Mouse (Mus musculus): ENCODE measurements at regions not wholly inside any gene's neighbourhood (a gene's known extent, or its start where the extent isn't known, plus 50 kb on each side); places are given as distances from the start of the nearest gene placed in this dataset.
"Not testable (repeated sequence)": the region's sequence is repeated elsewhere in the genome, so short reads cannot be mapped to it uniquely, and the experiment has no call there.

DNA sequence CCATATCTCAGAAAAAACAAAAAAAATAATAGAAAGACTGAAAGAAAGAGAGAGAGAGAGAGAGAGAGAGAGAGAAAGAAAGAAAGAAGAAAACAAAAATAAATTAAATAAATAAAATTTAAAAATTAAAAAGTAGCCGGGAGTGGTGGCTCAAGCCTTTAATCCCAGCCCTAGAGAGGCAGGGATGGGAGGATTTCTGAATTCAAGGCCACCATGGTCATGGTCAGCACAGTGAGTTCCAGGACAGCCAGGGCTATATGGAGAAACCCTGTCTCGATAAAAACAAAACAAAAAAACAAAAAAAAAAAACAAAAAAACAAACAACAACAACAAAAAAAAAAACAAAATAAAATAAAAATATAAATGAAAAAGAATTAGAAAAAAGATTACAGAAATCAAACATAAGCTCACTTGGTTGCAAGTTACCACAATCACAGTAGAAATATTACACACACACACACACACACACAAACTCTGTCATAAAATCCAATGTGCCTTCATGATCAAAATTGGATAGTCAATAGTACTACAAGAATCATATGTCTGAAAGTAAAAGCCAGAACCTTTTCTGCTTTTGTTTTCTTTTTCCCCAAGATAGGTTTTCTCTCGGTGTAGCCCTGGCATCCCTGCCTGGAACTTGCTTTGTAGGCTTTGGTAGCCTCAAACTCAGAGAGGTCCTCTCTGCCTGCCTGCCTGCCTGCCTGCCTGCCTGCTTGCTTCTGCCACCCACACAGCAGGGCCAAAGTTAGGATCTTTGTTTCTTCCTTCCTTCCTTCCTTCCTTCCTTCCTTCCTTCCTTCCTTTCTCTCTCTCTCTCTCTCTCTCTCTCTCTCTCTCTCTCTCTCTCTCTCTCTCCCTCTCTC lies 476.1 kb upstream of the Olfr161 start:
- not testable (repeated sequence) for H3K9ac ChIP-seq; H3K4me2 ChIP-seq; H3K27ac ChIP-seq; H3K4me1 ChIP-seq (replicated peaks); H3K9me3 ChIP-seq; H3K4me3 ChIP-seq; H3K27me3 ChIP-seq; H3K36me3 ChIP-seq
- peak; percentile 95 for ATAC-seq (ENCODE audit: low FRiP score)
- 51% methylated on average over 3 of the region's 3 CpGs for WGBS

DNA sequence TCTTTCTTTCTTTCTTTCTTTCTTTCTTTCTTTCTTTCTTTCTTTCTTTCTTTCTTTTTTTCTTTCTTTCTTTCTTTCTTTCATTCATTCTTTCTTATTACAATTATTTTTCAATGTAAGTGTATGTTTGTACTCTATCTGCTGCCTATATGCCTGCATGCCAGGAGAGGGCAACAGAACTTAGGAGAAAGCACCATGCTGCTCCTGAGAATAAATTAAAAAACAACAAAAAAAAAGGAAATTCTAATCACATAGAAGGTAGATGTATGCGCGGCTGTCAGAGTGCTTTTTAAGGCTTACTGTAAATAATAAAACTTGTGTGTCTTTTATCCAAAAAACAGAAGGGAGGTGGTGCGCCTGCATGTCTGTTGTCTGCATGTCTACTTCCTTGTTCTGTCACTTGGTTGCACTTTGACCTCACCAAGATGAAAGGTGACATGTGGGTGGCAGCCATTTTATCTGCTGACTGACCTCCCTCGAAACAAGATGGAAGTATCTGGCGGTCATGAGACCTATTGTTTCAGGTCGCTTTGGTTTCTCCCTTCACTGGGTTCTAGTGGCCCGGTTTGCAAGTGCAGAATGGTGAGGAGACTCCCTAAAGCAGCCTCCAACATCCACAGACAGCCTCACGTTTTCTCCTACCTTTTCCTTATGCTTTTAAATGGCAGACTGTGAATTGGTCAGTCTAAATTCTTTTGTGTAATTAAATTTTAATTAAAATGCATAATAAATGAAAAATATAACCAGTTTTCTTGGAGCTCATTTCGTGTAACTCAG lies 475.3 kb upstream of the Olfr161 start:
- not testable (repeated sequence) for H3K9me3 ChIP-seq; H3K9ac ChIP-seq; H3K27ac ChIP-seq; H3K4me1 ChIP-seq (replicated peaks); H3K36me3 ChIP-seq; H3K4me2 ChIP-seq; H3K4me3 ChIP-seq; H3K27me3 ChIP-seq
- peak; percentile 91 for ATAC-seq (ENCODE audit: low FRiP score)
- WGBS: 76% methylated on average over 9 of the region's 9 CpGs

DNA sequence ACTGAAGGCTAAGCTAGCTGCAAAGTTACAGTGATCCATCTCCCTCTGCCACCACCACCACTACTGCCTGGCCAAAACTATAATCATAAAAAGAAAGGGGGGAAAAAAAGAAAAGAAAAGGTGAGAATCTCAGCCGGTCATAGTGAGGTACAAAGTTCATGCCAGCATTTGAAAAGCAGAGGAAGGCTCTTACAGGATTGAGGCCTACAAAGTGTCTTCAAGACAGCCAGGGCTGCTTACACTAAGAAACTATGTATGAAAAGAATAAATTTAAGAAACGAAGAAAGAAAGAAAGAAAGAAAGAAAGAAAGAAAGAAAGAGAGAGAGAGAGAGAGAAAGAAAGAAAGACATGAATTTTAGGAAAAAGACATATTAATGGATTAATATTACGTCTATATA lies 474.7 kb upstream of the Olfr161 start:
- ATAC-seq (ENCODE audit: low FRiP score); H3K4me1 ChIP-seq (replicated peaks); H3K9me3 ChIP-seq; H3K27me3 ChIP-seq; H3K36me3 ChIP-seq; H3K27ac ChIP-seq; H3K9ac ChIP-seq; H3K4me2 ChIP-seq; H3K4me3 ChIP-seq: not testable (repeated sequence)
- 84% methylated on average over 2 of the region's 3 CpGs for WGBS

DNA sequence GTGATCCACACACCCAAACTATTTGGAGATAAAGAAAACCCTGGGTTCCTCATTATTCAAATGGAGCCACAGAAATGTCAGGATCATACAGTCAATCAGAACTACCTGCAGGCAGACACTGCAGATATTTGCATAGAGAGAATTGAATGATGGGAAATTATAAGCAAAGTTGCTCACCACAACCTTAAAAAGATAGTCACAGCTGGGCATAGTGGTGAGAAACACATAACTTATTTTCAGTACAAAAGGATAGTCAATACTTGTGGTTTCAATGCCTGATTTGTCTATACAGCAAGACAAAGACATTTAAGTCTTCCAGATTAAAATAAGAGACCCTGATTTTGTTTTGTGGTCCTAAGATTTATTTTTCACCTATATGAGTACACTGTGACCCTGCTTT lies 469.6 kb upstream of the Olfr161 start:
- not testable (repeated sequence) for H3K4me1 ChIP-seq (replicated peaks); H3K27me3 ChIP-seq; H3K9ac ChIP-seq; ATAC-seq (ENCODE audit: low FRiP score); H3K27ac ChIP-seq; H3K4me2 ChIP-seq; H3K9me3 ChIP-seq; H3K4me3 ChIP-seq; H3K36me3 ChIP-seq

DNA sequence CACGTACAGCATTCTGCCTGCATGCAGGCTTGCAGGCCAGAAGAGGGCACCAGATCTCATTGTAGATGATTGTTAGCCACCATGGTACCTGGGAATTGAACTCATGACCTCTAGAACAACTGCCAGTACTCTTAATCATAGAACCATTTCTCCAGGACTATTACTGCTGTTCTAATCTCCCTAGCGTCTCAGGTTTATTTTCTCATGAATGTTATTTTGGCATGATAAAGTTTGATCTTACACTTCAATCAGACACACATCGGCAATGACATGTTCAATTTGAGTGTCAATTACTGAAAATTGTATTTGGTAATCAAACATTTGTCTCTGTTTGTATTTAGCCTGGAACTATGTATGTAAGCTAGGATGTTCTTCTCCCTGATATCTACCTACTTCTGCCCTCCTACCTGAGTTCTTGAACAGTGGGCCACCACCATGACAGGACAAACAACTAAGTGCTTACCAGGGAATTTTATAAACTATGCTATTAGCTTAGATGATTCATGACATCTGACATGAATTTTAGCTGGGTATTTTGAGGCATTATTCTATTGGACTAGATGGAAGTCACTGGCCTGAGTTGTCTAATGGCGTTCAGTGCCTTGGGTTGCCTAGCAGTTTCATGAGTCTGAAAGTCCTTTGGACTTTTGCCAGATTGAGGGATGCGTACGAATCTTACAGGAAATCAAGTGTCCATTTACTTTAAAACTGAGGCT lies 468.5 kb upstream of the Olfr161 start:
- H3K36me3 ChIP-seq; H3K27me3 ChIP-seq; H3K27ac ChIP-seq; H3K9ac ChIP-seq; H3K9me3 ChIP-seq; H3K4me1 ChIP-seq (replicated peaks); H3K4me2 ChIP-seq; H3K4me3 ChIP-seq: not testable (repeated sequence)
- WGBS: 54% methylated on average over 4 of the region's 6 CpGs
- ATAC-seq (ENCODE audit: low FRiP score): peak; percentile 39; the same call in 1 of the 2 replicates

DNA sequence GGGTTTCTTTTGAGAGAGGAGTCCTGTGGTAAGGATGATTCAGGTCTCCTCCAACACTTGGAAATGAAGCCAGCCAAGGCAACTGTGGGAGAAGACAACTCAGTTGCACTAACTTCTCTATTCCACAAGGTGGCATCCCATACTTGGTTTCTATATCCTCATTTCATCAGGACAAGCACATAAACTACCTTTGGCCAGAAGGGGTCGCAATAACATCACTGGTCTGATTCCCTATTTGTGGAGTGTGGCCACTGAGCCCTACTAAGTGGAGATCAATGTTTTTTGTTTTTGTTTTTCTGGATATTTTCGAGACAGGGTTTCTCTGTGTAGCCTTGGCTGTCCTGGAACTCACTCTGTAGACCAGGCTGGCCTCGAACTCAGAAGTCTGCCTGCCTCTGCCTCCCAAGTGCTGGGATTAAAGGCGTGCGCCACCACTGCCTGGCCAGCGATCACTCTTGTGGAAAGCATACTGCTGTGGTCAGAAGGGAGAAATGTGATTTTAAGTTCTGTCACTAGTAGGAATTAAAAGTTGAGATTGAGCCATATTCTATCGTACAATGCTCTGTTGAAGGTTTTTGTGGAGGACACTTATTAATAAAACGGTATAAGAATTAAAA lies 467.9 kb upstream of the Olfr161 start:
- H3K4me1 ChIP-seq (replicated peaks); H3K4me3 ChIP-seq; H3K27ac ChIP-seq; H3K9ac ChIP-seq; H3K36me3 ChIP-seq; H3K4me2 ChIP-seq; H3K27me3 ChIP-seq; H3K9me3 ChIP-seq: not testable (repeated sequence)
- WGBS: 69% methylated on average over 8 of the region's 8 CpGs
- ATAC-seq (ENCODE audit: low FRiP score): peak; percentile 71

DNA sequence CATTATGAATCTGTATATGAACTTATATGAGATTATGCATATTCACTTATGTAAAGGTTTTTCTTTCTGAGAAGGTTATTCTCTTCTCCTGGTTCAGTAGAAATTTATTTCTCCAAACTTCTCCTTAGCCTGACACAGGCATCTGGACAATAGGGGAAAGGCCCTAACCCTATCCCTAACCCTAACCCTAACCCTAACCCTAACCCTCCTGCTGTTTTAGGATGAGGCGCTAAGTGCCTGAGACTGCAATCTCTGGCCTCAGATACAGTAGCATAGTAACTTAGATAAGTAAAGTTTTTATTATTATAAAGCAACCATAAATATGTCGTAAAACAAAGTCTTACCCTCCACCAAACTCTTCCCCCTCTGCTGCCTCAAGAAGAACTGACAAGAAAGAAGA lies 463.5 kb upstream of the Olfr161 start:
- not testable (repeated sequence) for H3K27ac ChIP-seq; H3K27me3 ChIP-seq; ATAC-seq (ENCODE audit: low FRiP score); H3K4me2 ChIP-seq; H3K4me1 ChIP-seq (replicated peaks); H3K9me3 ChIP-seq; H3K9ac ChIP-seq; H3K36me3 ChIP-seq; H3K4me3 ChIP-seq
- WGBS: 53% methylated on average over 2 of the region's 2 CpGs
